Mouse (Mus musculus) heart, embryonic 15.5 days (tissue): Measurements from ENCODE around the gene Kyat3. TPM values are rescaled to one million over a fixed set of nuclear protein-coding genes. Genes with fewer than 3 reads are reported as not detected.

ENCODE experiments used
- ATAC-seq: fragments of 200-750 bp; cut with Nextera tagmentation; replicated peaks from 2 replicates; pipeline ENCODE4 v1.8.0; 2017; ENCODE audit warnings: low read depth, moderate TSS enrichment; ENCODE audit not compliant: insufficient number of reproducible peaks, insufficient read depth, low FRiP score
- H3K27ac ChIP-seq: fragments of 300-500 bp; sonication (generic); 2 replicates; pipeline ENCODE4 v1.5.1; 2015; ENCODE audit warnings: mild to moderate bottlenecking, inconsistent platforms
- H3K27me3 ChIP-seq: fragments of 300-500 bp; sonication (generic); 2 replicates; pipeline ENCODE4 v1.6.1; 2015; ENCODE audit warnings: inconsistent platforms
- H3K36me3 ChIP-seq: fragments of 300-500 bp; sonication (generic); 2 replicates; pipeline ENCODE4 v1.6.1; 2015; ENCODE audit warnings: mild to moderate bottlenecking, inconsistent platforms
- H3K4me1 ChIP-seq: fragments of 300-500 bp; sonication (generic); replicated peaks from 2 replicates; pipeline ENCODE4 v1.6.1; 2015; ENCODE audit warnings: inconsistent platforms
- H3K4me2 ChIP-seq: fragments of 300-500 bp; sonication (generic); 2 replicates; pipeline ENCODE4 v1.6.1; 2015; ENCODE audit warnings: inconsistent platforms, mild to moderate bottlenecking, moderate library complexity
- H3K4me3 ChIP-seq: fragments of 300-500 bp; sonication (generic); 2 replicates; pipeline ENCODE4 v1.5.1; 2015; ENCODE audit warnings: mild to moderate bottlenecking, inconsistent platforms
- H3K9ac ChIP-seq: fragments of 300-500 bp; sonication (generic); 2 replicates; pipeline ENCODE4 v1.6.1; 2015; ENCODE audit warnings: mild to moderate bottlenecking, inconsistent platforms
- H3K9me3 ChIP-seq: fragments of 300-500 bp; sonication (generic); replicated peaks from 2 replicates; pipeline ENCODE4 v1.6.1; 2016; ENCODE audit warnings: inconsistent platforms
- WGBS: fragments of 180-500 bp; shearing (Covaris S2); methylation state at CpG from one replicate; pipeline ENCODE4 v1.1.7; 2015; ENCODE audit warnings: mixed read lengths; 5-methylcytosine and 5-hydroxymethylcytosine counted together
- polyA plus RNA-seq: library from polyadenylated mRNA; unstranded; fragments of >200 nt; fragmentation: Nextera tagmentation; extraction: Ambion mirVana; gene quantifications from 2 replicates; pipeline ENCODE4 v1.2.1, GENCODE M21; 2015

Gene Kyat3
- polyA plus RNA-seq, 1 experiment from 2014 or later, result 12.2 TPM

DNA sequence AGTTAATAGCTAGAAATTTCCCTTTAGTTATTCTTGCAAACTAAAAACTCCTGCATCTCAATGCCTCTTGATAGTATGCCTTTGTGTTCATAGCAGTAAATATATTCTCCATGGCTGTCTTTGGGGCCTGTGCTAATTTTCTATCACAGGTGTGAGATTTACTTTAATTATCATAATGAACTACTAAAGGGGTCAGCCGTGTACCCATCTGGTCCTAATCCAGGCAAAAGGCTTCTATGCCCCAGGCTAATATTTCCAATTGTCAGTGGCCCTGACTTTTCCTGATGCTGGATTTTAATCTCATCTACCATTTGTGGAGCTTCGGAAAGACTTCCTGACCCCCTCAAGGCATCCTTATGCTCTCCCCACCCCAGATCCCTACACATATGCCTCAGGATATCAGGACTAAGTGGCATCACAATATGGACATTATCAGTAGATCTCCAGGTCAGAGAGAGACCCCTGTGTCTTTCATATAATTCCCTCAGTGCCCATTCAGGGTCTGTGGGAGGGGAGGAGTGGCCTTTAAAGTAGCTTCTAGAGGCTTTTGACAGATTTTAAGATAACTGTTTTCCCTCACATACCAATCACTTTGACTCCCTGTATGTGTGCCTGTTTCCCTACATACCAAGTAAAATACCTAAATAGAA, 85.7 kb downstream of the Kyat3 start:
- H3K36me3 ChIP-seq, result peaks cover 33% of the 10 kb centered on the region
- 65% methylated on average over 2 of the region's 2 CpGs for WGBS

GRCm38 (mm10) chr3:142795587-142795986, 94.7 kb downstream of the Kyat3 start:
- Histone ChIP-seq H3K27me3 (no peaks in the 10 kb centered on the region), H3K9me3 (no peaks in the 10 kb centered on the region), H3K36me3 (peaks cover 48% of the 10 kb centered on the region), H3K4me1 (no peaks in the 10 kb centered on the region), H3K9ac (no peak overlapping the region), H3K4me2 (no peak overlapping the region), H3K27ac (no peak overlapping the region), H3K4me3 (no peak overlapping the region)
- 85% methylated on average over 3 of the region's 3 CpGs for WGBS
- ATAC-seq, result no peak

More for the DNA sequence above, 85.7 kb downstream of the Kyat3 start:
- Histone ChIP-seq H3K4me1 (no peaks in the 10 kb centered on the region), H3K27ac (no peak overlapping the region), H3K9me3 (no peaks in the 10 kb centered on the region), H3K4me3 (no peak overlapping the region), H3K27me3 (no peaks in the 10 kb centered on the region), H3K9ac (no peak overlapping the region), H3K4me2 (no peak overlapping the region)
- no peak for ATAC-seq

Other genes starting within 250 kb of the Kyat3 start
- 0.19 and 0.20 TPM in 2 replicates for gene Gbp5, start 207.1 kb upstream of the Kyat3 start, polyA plus RNA-seq
- gene Gbp7, start 170.7 kb upstream of the Kyat3 start, polyA plus RNA-seq, result 3.5 and 5.9 TPM in 2 replicates
- 1.8 and 3.0 TPM in 2 replicates for gene Gbp3, start 141.0 kb upstream of the Kyat3 start, polyA plus RNA-seq
- gene Gbp2b, start 106.2 kb upstream of the Kyat3 start, polyA plus RNA-seq, result not detected in 2 replicates
- gene Gbp2, start 80.4 kb upstream of the Kyat3 start, polyA plus RNA-seq, result 2.2 and 3.4 TPM in 2 replicates
- gene Gtf2b, start 64.0 kb downstream of the Kyat3 start, polyA plus RNA-seq, result 58.4 and 58.8 TPM in 2 replicates
- gene Pkn2, start 181.0 kb downstream of the Kyat3 start, polyA plus RNA-seq, result 31.9 and 36.2 TPM in 2 replicates